Mouse (Mus musculus) brown adipose tissue, adult 24 weeks (tissue): ENCODE results near the gene Arl10. TPM values are rescaled to one million over a fixed set of nuclear protein-coding genes. Genes with fewer than 3 reads are reported as not detected.

ENCODE experiments used
- H3K27ac ChIP-seq: fragments of 200-500 bp; replicated peaks from 2 replicates; pipeline ENCODE4 v1.5.1; 2012; ENCODE audit warnings: low read depth, mild to moderate bottlenecking, low read length
- H3K4me1 ChIP-seq: fragments of 200-500 bp; 2 replicates; pipeline ENCODE4 v1.6.1; 2012; ENCODE audit warnings: low read length, mixed read lengths; ENCODE audit not compliant: control insufficient read depth, insufficient read depth, insufficient read length
- H3K4me3 ChIP-seq: fragments of 200-500 bp; 2 replicates; pipeline ENCODE4 v1.5.1; 2012; ENCODE audit warnings: low read depth, mild to moderate bottlenecking, low read length, moderate library complexity; ENCODE audit not compliant: insufficient read depth
- polyA plus RNA-seq: library from polyadenylated mRNA; stranded (reverse); fragments of >200 nt; gene quantifications from 2 replicates; pipeline ENCODE4 v1.2.4, GENCODE M21; 2012; ENCODE audit not compliant: missing spikeins, insufficient read depth, insufficient read length

Arl10 gene
- polyA plus RNA-seq, 1 experiment, result 3.7 TPM

DNA sequence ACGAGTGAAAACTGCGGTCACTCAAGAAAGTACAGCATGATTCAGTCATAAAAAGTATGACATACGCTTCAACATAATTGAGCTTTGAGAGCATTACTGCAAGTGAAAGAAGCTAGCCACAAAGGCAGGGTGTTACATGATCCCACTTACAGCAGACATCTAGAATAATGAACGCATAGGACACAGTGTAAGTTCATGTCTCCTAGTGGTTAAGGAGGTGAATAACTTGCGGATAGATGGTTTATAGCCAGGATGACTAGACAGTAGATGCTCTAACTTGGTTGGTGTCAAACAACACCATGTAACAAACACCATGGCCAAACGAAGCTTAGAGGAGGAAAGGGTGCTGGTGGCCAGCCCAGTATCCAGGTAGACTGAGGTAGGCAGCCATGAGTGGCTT, 42.2 kb downstream of the Arl10 start:
- Histone ChIP-seq H3K27ac (no peak overlapping the region), H3K4me3 (no peak overlapping the region), H3K4me1 (no peaks in the 10 kb centered on the region)

- Histone ChIP-seq H3K4me3 (peak within 1 kb of the TSS; percentile 90), H3K4me1 (peaks cover 9% of the 10 kb centered on the region), H3K27ac (peak within 1 kb of the TSS; percentile 90)
Measured at GRCm38 (mm10) chr13:54621155-54621932, 46.5 kb downstream of the Arl10 start, which contains the start of gene Faf2. TSS of gene Faf2 (plus strand) at chr13:54621784.

- H3K27ac ChIP-seq, result peak overlapping the region; percentile 90
Measured at GRCm38 (mm10) chr13:54621960-54622521, 47.2 kb downstream of the Arl10 start.

DNA sequence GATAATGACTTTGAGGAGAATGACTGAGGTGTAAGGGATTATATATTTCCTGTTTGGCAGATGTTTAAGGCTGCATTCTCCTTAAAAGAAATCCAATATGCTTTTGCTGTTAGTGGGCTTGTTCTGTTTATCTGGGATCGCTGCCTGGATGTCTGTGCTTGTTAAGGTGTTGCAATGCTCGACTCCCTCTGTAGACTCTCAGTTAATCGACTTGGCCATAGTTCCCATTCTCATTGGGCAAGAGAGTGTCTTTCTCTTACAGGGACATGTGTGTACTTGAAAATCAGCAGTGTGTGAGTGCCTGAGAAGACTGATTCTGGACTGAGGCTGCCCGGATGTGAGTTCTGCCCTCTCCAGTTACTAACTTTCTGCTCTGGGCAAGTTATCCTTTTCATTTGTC, 54.3 kb downstream of the Arl10 start:
- H3K4me1 ChIP-seq, result 0 out of 2 replicates have a peak, but pooled peaks cover 2% of the 10 kb centered on the region
- peak overlapping the region; percentile 14; the same call in 1 of the 2 replicates for H3K27ac ChIP-seq
- H3K4me3 ChIP-seq, result no peak overlapping the region

More at GRCm38 (mm10) chr13:54621960-54622521, 47.2 kb downstream of the Arl10 start:
- Histone ChIP-seq H3K4me1 (peaks cover 9% of the 10 kb centered on the region), H3K4me3 (peak overlapping the region; percentile 90)

Other genes with a start within 250 kb of the Arl10 start
- gene Cplx2, start 203.7 kb upstream of the Arl10 start, polyA plus RNA-seq, result 1.0 and 1.4 TPM in 2 replicates
- gene Thoc3, start 106.2 kb upstream of the Arl10 start, polyA plus RNA-seq, result 18.7 and 22.4 TPM in 2 replicates
- 2.6 TPM in 2 replicates for gene Simc1, start 71.2 kb upstream of the Arl10 start, polyA plus RNA-seq
- 122 and 176 TPM in 2 replicates for gene 4833439L19Rik, start 9.6 kb upstream of the Arl10 start, polyA plus RNA-seq
- gene Nop16, start 15.1 kb downstream of the Arl10 start, polyA plus RNA-seq, result 16.0 and 18.0 TPM in 2 replicates
- gene Higd2a, start 15.2 kb downstream of the Arl10 start, polyA plus RNA-seq, result 305 and 329 TPM in 2 replicates
- gene Cltb, start 36.3 kb downstream of the Arl10 start, polyA plus RNA-seq, result 44.2 and 48.8 TPM in 2 replicates
- gene Faf2, start 46.8 kb downstream of the Arl10 start, polyA plus RNA-seq, result 26.1 and 26.3 TPM in 2 replicates
- 46.7 and 49.4 TPM in 2 replicates for gene Rnf44, start 118.9 kb downstream of the Arl10 start, polyA plus RNA-seq
- gene Cdhr2, start 126.4 kb downstream of the Arl10 start, polyA plus RNA-seq, result not detected in 2 replicates
- not detected in 2 replicates for gene Gprin1, start 174.9 kb downstream of the Arl10 start, polyA plus RNA-seq
- not detected in 2 replicates for gene Sncb, start 191.6 kb downstream of the Arl10 start, polyA plus RNA-seq
- gene Eif4e1b, start 209.0 kb downstream of the Arl10 start, polyA plus RNA-seq, result not detected in 2 replicates
- gene Tspan17, start 214.4 kb downstream of the Arl10 start, polyA plus RNA-seq, result 29.5 and 42.0 TPM in 2 replicates